Mouse (Mus musculus) neutrophil, adult 5-6 weeks (primary cell): ENCODE results near the gene Tmem107. TPM values are rescaled to one million over a fixed set of nuclear protein-coding genes. Genes with fewer than 3 reads are reported as not detected.

Source experiments
- ATAC-seq: fragments of 151-379, 151-347 bp; 2 replicates; pipeline ENCODE4 v1.8.0; 2017; ENCODE audit warnings: mild to moderate bottlenecking, moderate TSS enrichment; ENCODE audit not compliant: insufficient number of reproducible peaks, poor library complexity, low FRiP score, severe bottlenecking; ENCODE audit errors: extremely low read depth
- total RNA-seq: library from RNA; stranded (forward); fragments of 200-1000 nt; gene quantifications from 2 replicates; pipeline ENCODE4 v1.2.3, GENCODE M21; 2017

Tmem107 gene
- total RNA-seq, 1 experiment from 2014 or later = 1.2 TPM

- ATAC-seq = no peak
Observed at GRCm38 (mm10) chr11:69072234-69072633, 1.6 kb downstream of the Tmem107 start.

- no peak for ATAC-seq
Observed at GRCm38 (mm10) chr11:69072666-69073064, 2.1 kb downstream of the Tmem107 start.

GRCm38 (mm10) chr11:69073065-69073888 lies 2.7 kb downstream of the Tmem107 start:
- peak; percentile 65 for ATAC-seq

- no peak for ATAC-seq
Observed at GRCm38 (mm10) chr11:69073951-69074775, 3.6 kb downstream of the Tmem107 start.

- ATAC-seq = no peak
Observed at GRCm38 (mm10) chr11:69074776-69075069, 4.1 kb downstream of the Tmem107 start.

- no peak for ATAC-seq
Observed at GRCm38 (mm10) chr11:69075764-69076479, 5.3 kb downstream of the Tmem107 start.

- ATAC-seq = no peak
Observed at GRCm38 (mm10) chr11:69076572-69076971, 6.0 kb downstream of the Tmem107 start.

- no peak for ATAC-seq
Observed at GRCm38 (mm10) chr11:69077316-69077715, 6.7 kb downstream of the Tmem107 start.

- no peak for ATAC-seq
Observed at GRCm38 (mm10) chr11:69078041-69078440, 7.4 kb downstream of the Tmem107 start.

- peak; percentile 75; the same call in 1 of the 2 replicates for ATAC-seq
Observed at GRCm38 (mm10) chr11:69078805-69079438, 8.3 kb downstream of the Tmem107 start.

GRCm38 (mm10) chr11:69080102-69080854 lies 9.7 kb downstream of the Tmem107 start:
- no peak for ATAC-seq

- ATAC-seq = no peak
Observed at GRCm38 (mm10) chr11:69080855-69081222, 10.2 kb downstream of the Tmem107 start.

- ATAC-seq = no peak
Observed at GRCm38 (mm10) chr11:69081613-69082012, 11.0 kb downstream of the Tmem107 start.

- ATAC-seq = no peak
Observed at GRCm38 (mm10) chr11:69085608-69086007, 15.0 kb downstream of the Tmem107 start.

- no peak for ATAC-seq
Observed at GRCm38 (mm10) chr11:69086390-69086789, 15.8 kb downstream of the Tmem107 start.

GRCm38 (mm10) chr11:69087082-69087481 lies 16.5 kb downstream of the Tmem107 start:
- ATAC-seq = no peak

GRCm38 (mm10) chr11:69087597-69087996 lies 17.0 kb downstream of the Tmem107 start:
- no peak for ATAC-seq

- ATAC-seq = peak; percentile 59
Observed at GRCm38 (mm10) chr11:69088103-69088855, 17.7 kb downstream of the Tmem107 start, which contains the start of gene Vamp2. TSS of gene Vamp2 (plus strand) at chr11:69088490.
